Mouse (Mus musculus): Measurements from ENCODE around the gene Mapk8.

GRCm38 (mm10) chr14:33328369-33328768 is 118.6 kb downstream of the Mapk8 start:
- no peak for TF ChIP-seq POLR2A (IDR thresholded peaks at IDR 0.05; ENCODE audit: borderline replicate concordance, control insufficient read depth, low read depth, low read length)
- TF ChIP-seq CTCF (IDR thresholded peaks at IDR 0.05; ENCODE audit: control insufficient read depth, insufficient read depth, low read length) = no peak
